Mouse (Mus musculus) neural tube, embryonic 14.5 days (tissue): ENCODE data around the gene Sdc1. TPM values are rescaled to one million over a fixed set of nuclear protein-coding genes. Genes with fewer than 3 reads are reported as not detected.

Source experiments
- ATAC-seq: fragments of 200-750 bp; cut with Nextera tagmentation; 2 replicates; pipeline ENCODE4 v1.8.0; 2017; ENCODE audit warnings: low read depth, mild to moderate bottlenecking, moderate TSS enrichment, moderate library complexity
- H3K27ac ChIP-seq: fragments of 300-500 bp; sonication (generic); 2 replicates; pipeline ENCODE4 v1.5.1; 2014; ENCODE audit warnings: low read depth, mild to moderate bottlenecking, control low read depth, low read length, moderate library complexity, mixed read lengths
- H3K27me3 ChIP-seq: fragments of 300-500 bp; sonication (generic); 2 replicates; pipeline ENCODE4 v1.6.1; 2014; ENCODE audit warnings: low read length; ENCODE audit not compliant: control insufficient read depth, insufficient read depth
- H3K36me3 ChIP-seq: fragments of 300-500 bp; sonication (generic); 2 replicates; pipeline ENCODE4 v1.6.1; 2014; ENCODE audit warnings: low read length, mixed read lengths; ENCODE audit not compliant: control insufficient read depth, insufficient read depth
- H3K4me1 ChIP-seq: fragments of 300-500 bp; sonication (generic); 2 replicates; pipeline ENCODE4 v1.6.1; 2014; ENCODE audit warnings: low read length; ENCODE audit not compliant: control insufficient read depth, insufficient read depth
- H3K4me2 ChIP-seq: fragments of 300-500 bp; sonication (generic); 2 replicates; pipeline ENCODE4 v1.6.1; 2014; ENCODE audit warnings: mild to moderate bottlenecking, low read depth, low read length, control low read depth
- H3K4me3 ChIP-seq: fragments of 300-500 bp; sonication (generic); 2 replicates; pipeline ENCODE4 v1.5.1; 2014; ENCODE audit warnings: low read depth, low read length, control low read depth, mixed read lengths
- H3K9ac ChIP-seq: fragments of 300-500 bp; sonication (generic); replicated peaks from 2 replicates; pipeline ENCODE4 v1.6.1; 2014; ENCODE audit warnings: low read depth, mild to moderate bottlenecking, control low read depth, low read length, mixed read lengths
- H3K9me3 ChIP-seq: fragments of 300-500 bp; sonication (generic); 2 replicates; pipeline ENCODE4 v1.6.1; 2016; ENCODE audit warnings: low read length; ENCODE audit not compliant: control insufficient read depth
- WGBS: fragments of 180-500 bp; shearing (Covaris S2); extraction: QIAGEN DNeasy Blood & Tissue Kit; methylation state at CpG from one replicate; pipeline ENCODE4 v1.1.7; 2014; 5-methylcytosine and 5-hydroxymethylcytosine counted together
- polyA plus RNA-seq: library from polyadenylated mRNA; unstranded; fragments of >200 nt; fragmentation: Nextera tagmentation; extraction: Ambion mirVana; gene quantifications from 2 replicates; pipeline ENCODE4 v1.2.1, GENCODE M21; 2014

Gene Sdc1
- polyA plus RNA-seq: 6.5 and 11.1 TPM in 2 replicates

- peak within 1 kb of the TSS; percentile 70 for H3K4me3 ChIP-seq
- H3K4me1 ChIP-seq: peaks cover 10% of the 10 kb centered on the region; the same call in 1 of the 2 replicates
- H3K9me3 ChIP-seq: no peaks in the 10 kb centered on the region
- H3K9ac ChIP-seq: peak within 1 kb of the TSS; percentile 66
- WGBS: under 1% methylated on average over 59 of the region's 67 CpGs
- H3K27ac ChIP-seq: peak within 1 kb of the TSS; percentile 66
- H3K36me3 ChIP-seq: no peaks in the 10 kb centered on the region
- no peaks in the 10 kb centered on the region for H3K27me3 ChIP-seq
- peak; percentile 78 for ATAC-seq
- peak within 1 kb of the TSS; percentile 99 for H3K4me2 ChIP-seq
Measured at GRCm38 (mm10) chr12:8770946-8771843, at the start of gene Sdc1. Sdc1 (plus strand) TSS chr12:8771323.

DNA sequence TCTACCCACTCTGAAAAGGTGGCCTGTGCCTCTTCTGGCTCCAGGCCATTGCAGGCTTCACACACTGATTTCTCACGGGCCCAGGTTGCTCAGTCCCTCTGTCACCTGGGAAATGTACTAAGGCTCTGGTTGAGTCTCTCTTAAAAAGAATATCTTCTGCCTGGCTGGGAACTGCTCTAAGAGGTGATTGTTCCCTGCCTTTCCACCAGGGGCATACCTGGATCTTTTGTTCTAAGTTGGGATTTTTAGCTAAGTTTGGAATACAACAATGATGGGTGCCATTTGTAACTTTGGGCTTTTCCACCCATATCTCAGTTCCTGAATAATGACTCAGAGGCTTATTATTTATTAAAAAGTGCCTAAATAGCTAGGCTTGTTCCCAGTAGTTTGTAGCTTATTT lies 44.2 kb upstream of the Sdc1 start:
- WGBS: 73% methylated on average over 1 of the region's 1 CpGs
- H3K4me2 ChIP-seq: no peak overlapping the region
- no peaks in the 10 kb centered on the region for H3K27me3 ChIP-seq
- no peak overlapping the region for H3K4me3 ChIP-seq
- H3K4me1 ChIP-seq: no peaks in the 10 kb centered on the region
- ATAC-seq: no peak
- H3K27ac ChIP-seq: no peak overlapping the region
- H3K9ac ChIP-seq: no peak overlapping the region
- H3K36me3 ChIP-seq: peaks cover 26% of the 10 kb centered on the region
- no peaks in the 10 kb centered on the region for H3K9me3 ChIP-seq

- Histone ChIP-seq H3K27ac (no peak overlapping the region), H3K36me3 (peaks cover 20% of the 10 kb centered on the region), H3K9ac (no peak overlapping the region), H3K9me3 (no peaks in the 10 kb centered on the region), H3K27me3 (no peaks in the 10 kb centered on the region), H3K4me3 (no peak overlapping the region), H3K4me2 (no peak overlapping the region), H3K4me1 (no peaks in the 10 kb centered on the region)
- 69% methylated on average over 2 of the region's 2 CpGs for WGBS
- peak; percentile 38; the same call in 1 of the 2 replicates for ATAC-seq
Measured at GRCm38 (mm10) chr12:8728739-8729138, 42.4 kb upstream of the Sdc1 start.

GRCm38 (mm10) chr12:8753654-8754053 lies 17.5 kb upstream of the Sdc1 start:
- no peak overlapping the region for H3K4me3 ChIP-seq
- H3K36me3 ChIP-seq: peaks cover 17% of the 10 kb centered on the region
- 100% methylated on average over 2 of the region's 2 CpGs for WGBS
- no peaks in the 10 kb centered on the region for H3K4me1 ChIP-seq
- no peak overlapping the region for H3K27ac ChIP-seq
- no peaks in the 10 kb centered on the region for H3K9me3 ChIP-seq
- ATAC-seq: no peak
- no peak overlapping the region for H3K4me2 ChIP-seq
- H3K9ac ChIP-seq: no peak overlapping the region
- no peaks in the 10 kb centered on the region for H3K27me3 ChIP-seq

- no peak overlapping the region for H3K9ac ChIP-seq
- H3K27me3 ChIP-seq: no peaks in the 10 kb centered on the region
- peaks cover 13% of the 10 kb centered on the region for H3K36me3 ChIP-seq
- 86% methylated on average over 4 of the region's 4 CpGs for WGBS
- no peaks in the 10 kb centered on the region for H3K9me3 ChIP-seq
- ATAC-seq: no peak
- H3K27ac ChIP-seq: no peak overlapping the region
- H3K4me1 ChIP-seq: no peaks in the 10 kb centered on the region
- no peak overlapping the region for H3K4me3 ChIP-seq
- H3K4me2 ChIP-seq: no peak overlapping the region
Measured at GRCm38 (mm10) chr12:8754116-8754515, 17.0 kb upstream of the Sdc1 start.

- Histone ChIP-seq H3K4me3 (no peak overlapping the region), H3K4me2 (no peak overlapping the region)
Measured at GRCm38 (mm10) chr12:8758029-8758428, 13.1 kb upstream of the Sdc1 start.

DNA sequence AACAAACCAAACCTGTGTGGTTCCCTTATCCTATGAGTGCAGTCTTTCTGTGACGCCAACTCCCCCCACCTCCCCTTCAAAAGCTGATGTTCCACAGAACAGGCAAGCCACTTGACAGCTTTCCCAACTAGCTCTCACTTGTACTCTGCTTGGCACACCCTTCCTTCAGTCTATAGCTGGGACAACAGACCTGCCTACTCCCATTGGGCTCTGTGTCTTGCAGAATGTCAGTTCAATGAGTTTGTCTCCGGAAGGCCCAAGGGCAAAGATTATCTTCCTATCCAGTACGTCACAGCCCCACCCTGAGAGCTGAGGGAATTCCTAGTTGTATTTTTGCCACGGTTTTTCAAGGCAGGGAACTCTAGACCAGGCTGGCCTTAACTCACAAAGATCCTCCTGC lies 12.0 kb upstream of the Sdc1 start:
- Histone ChIP-seq H3K4me1 (no peaks in the 10 kb centered on the region), H3K36me3 (no peaks in the 10 kb centered on the region), H3K9me3 (no peaks in the 10 kb centered on the region), H3K27ac (no peak overlapping the region), H3K27me3 (no peaks in the 10 kb centered on the region), H3K9ac (no peak overlapping the region), H3K4me2 (no peak overlapping the region), H3K4me3 (no peak overlapping the region)
- 89% methylated on average over 4 of the region's 4 CpGs for WGBS
- no peak for ATAC-seq

More at GRCm38 (mm10) chr12:8758029-8758428, 13.1 kb upstream of the Sdc1 start:
- no peak for ATAC-seq
- Histone ChIP-seq H3K4me1 (no peaks in the 10 kb centered on the region), H3K9me3 (no peaks in the 10 kb centered on the region), H3K9ac (no peak overlapping the region), H3K27ac (no peak overlapping the region), H3K36me3 (peaks cover 4% of the 10 kb centered on the region; the same call in 1 of the 2 replicates), H3K27me3 (no peaks in the 10 kb centered on the region)
- 98% methylated on average over 3 of the region's 3 CpGs for WGBS

DNA sequence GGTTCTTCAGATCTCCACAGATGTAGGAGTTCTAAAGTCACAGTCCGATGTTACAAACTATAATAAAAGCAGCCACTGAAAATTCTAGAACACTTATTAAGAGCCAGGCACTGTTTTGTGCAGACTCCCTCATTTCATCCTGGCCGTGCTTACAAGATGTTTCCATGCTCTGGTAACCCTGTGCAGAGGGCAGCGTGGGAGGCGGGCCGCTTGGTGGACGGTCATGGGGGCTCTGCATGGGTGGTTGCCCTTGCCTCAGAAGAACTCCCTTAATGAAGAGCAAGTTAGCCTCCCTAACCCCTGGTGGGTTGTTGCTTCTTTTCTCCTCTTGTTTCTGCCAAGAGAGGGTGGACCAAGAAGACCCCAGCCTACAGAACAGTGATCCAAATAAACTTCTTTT lies 11.3 kb upstream of the Sdc1 start:
- WGBS: 85% methylated on average over 6 of the region's 6 CpGs
- Histone ChIP-seq H3K4me3 (no peak overlapping the region), H3K4me2 (no peak overlapping the region), H3K36me3 (no peaks in the 10 kb centered on the region), H3K4me1 (no peaks in the 10 kb centered on the region), H3K27me3 (no peaks in the 10 kb centered on the region), H3K27ac (no peak overlapping the region), H3K9me3 (no peaks in the 10 kb centered on the region), H3K9ac (no peak overlapping the region)
- no peak for ATAC-seq

DNA sequence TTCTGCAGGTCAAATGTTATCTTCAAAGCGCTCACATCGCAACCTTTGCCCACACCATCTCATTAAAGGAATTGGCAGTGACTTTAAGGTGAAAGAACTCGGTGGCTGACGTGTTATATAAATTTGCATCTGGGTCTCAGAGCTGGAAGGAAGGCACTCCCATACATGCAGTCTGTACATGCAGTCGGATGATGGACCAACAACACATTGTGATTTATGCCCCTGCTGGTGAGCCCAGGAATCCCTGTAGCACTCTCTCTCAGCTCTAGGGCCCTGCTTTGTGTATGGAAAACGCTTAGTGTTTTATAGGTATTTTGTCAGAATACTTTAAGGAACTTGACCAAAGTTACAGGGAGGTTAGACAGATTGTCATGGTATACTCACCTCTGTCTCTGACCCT lies 10.6 kb upstream of the Sdc1 start:
- Histone ChIP-seq H3K9me3 (no peaks in the 10 kb centered on the region), H3K27ac (no peak overlapping the region), H3K9ac (no peak overlapping the region), H3K36me3 (no peaks in the 10 kb centered on the region), H3K4me3 (no peak overlapping the region), H3K4me1 (no peaks in the 10 kb centered on the region), H3K27me3 (no peaks in the 10 kb centered on the region), H3K4me2 (no peak overlapping the region)
- ATAC-seq: no peak
- 83% methylated on average over 6 of the region's 6 CpGs for whole genome bisulfite sequencing
